Mouse (Mus musculus) liver, postnatal 0 days (tissue): ENCODE measurements at regions not wholly inside any gene's neighbourhood (a gene's known extent, or its start where the extent isn't known, plus 50 kb on each side); places are given as distances from the start of the nearest gene placed in this dataset.
A peak's percentile ranks its signal among the peaks of the same experiment; 100 is the strongest.

Experiments
- ATAC-seq: fragments of 200-750 bp; cut with Nextera tagmentation; 2 replicates; pipeline ENCODE4 v1.8.0; 2017; ENCODE audit warnings: mild to moderate bottlenecking, moderate library complexity
- DNase-seq: peaks from one replicate; pipeline ENCODE4 v3.0.0-alpha.2; 2016
- H3K27ac ChIP-seq: fragments of 300-500 bp; sonication (generic); 2 replicates; pipeline ENCODE4 v1.5.1; 2014; ENCODE audit warnings: antibody characterized with exemption, moderate library complexity, mild to moderate bottlenecking, low read depth
- H3K27me3 ChIP-seq: fragments of 300-500 bp; sonication (generic); 2 replicates; pipeline ENCODE4 v1.6.1; 2014; ENCODE audit warnings: low read length, control low read depth, mixed read lengths; ENCODE audit not compliant: insufficient read depth
- H3K36me3 ChIP-seq: fragments of 300-500 bp; sonication (generic); replicated peaks from 2 replicates; pipeline ENCODE4 v1.6.1; 2014; ENCODE audit warnings: mild to moderate bottlenecking, control low read depth, low read length, moderate library complexity, mixed read lengths; ENCODE audit not compliant: insufficient read depth
- H3K4me1 ChIP-seq: fragments of 300-500 bp; sonication (generic); 2 replicates; pipeline ENCODE4 v1.6.1; 2014; ENCODE audit warnings: antibody characterized with exemption, mild to moderate bottlenecking, control low read depth; ENCODE audit not compliant: insufficient read depth
- H3K4me2 ChIP-seq: fragments of 300-500 bp; sonication (generic); 2 replicates; pipeline ENCODE4 v1.6.1; 2014; ENCODE audit warnings: low read depth, mild to moderate bottlenecking, low read length, moderate library complexity, mixed read lengths
- H3K4me3 ChIP-seq: fragments of 300-500 bp; sonication (generic); 2 replicates; pipeline ENCODE4 v1.5.1; 2014; ENCODE audit warnings: low read depth, low read length
- H3K9ac ChIP-seq: fragments of 300-500 bp; sonication (generic); replicated peaks from 2 replicates; pipeline ENCODE4 v1.6.1; 2014; ENCODE audit warnings: mild to moderate bottlenecking, moderate library complexity
- H3K9me3 ChIP-seq: fragments of 300-500 bp; sonication (generic); 2 replicates; pipeline ENCODE4 v1.6.1; 2016; ENCODE audit warnings: mild to moderate bottlenecking, control low read depth, low read length, mixed read lengths
- CTCF ChIP-seq: sonication (generic); IDR thresholded peaks from 2 replicates; pipeline ENCODE4 v1.5.1; 2016; ENCODE audit warnings: antibody characterized with exemption, low read depth
- EP300 ChIP-seq: IDR thresholded peaks from 2 replicates; pipeline ENCODE4 v1.6.1; 2016; ENCODE audit warnings: antibody characterized with exemption, low read depth, mild to moderate bottlenecking
- WGBS: fragments of 180-500 bp; shearing (Covaris S2); extraction: QIAGEN DNeasy Blood & Tissue Kit; methylation state at CpG from one replicate; pipeline ENCODE4 v1.1.7; 2014; ENCODE audit not compliant: insufficient replicate concordance; 5-methylcytosine and 5-hydroxymethylcytosine counted together

GRCm38 (mm10) chr19:25923727-25924384 is 251.6 kb downstream of the Dmrt2 start:
- H3K9ac ChIP-seq: no peak overlapping the region
- no peaks in the 10 kb centered on the region for H3K27me3 ChIP-seq
- H3K4me1 ChIP-seq: no peaks in the 10 kb centered on the region
- ATAC-seq (no peak), DNase-seq (no peak)
- WGBS: 74% methylated on average over 10 of the region's 10 CpGs
- H3K36me3 ChIP-seq: no peaks in the 10 kb centered on the region
- no peaks in the 10 kb centered on the region for H3K9me3 ChIP-seq
- H3K4me3 ChIP-seq: no peak overlapping the region
- H3K4me2 ChIP-seq: no peak overlapping the region
- no peak for TF ChIP-seq CTCF
- TF ChIP-seq EP300: no peak
- H3K27ac ChIP-seq: no peak overlapping the region

DNA sequence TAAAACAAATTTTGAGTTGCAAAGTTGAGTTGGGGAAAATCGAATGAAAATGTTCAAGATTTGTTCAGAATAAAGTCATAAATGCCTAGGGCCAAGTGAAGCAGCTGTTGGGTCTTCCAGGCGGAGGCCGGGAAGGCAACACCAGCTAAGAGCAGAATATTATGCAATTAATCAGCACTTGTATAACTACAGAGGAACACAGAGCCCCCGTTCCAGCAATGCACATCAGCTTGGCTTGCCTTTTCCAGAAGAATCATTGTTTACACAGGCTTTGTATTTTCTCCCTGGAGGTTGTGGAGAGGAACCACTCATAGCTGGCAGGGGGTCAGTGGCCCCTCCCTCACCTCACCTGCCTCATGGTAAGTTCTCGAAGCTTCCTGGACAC is 252.2 kb downstream of the Dmrt2 start:
- 61% methylated on average over 5 of the region's 5 CpGs for WGBS
- no peak for DNase-seq
- Histone ChIP-seq H3K9me3 (no peaks in the 10 kb centered on the region), H3K36me3 (no peaks in the 10 kb centered on the region), H3K9ac (no peak overlapping the region), H3K4me2 (no peak overlapping the region), H3K4me1 (no peaks in the 10 kb centered on the region), H3K27ac (no peak overlapping the region), H3K4me3 (no peak overlapping the region), H3K27me3 (no peaks in the 10 kb centered on the region)
- no peak for ATAC-seq
- TF ChIP-seq EP300: no peak

DNA sequence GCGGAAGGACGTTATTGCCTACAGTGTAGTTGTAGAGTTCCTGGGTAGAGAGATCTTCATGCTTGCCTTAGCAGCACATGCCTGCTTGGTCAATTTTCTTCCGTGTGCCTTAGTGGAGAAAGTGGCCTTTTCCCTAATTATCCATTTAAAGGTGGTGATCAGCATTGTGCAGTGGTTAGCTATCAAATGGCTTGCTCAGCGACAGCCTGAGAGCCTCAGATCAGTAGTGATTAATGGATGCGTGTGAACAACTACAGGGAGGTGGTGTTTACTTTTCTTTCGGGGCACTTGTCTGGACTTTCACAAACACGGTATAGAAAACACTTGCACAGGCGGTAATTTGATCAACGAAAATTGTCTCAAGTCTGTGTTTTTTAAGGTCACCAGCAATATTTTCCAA is 255.0 kb downstream of the Dmrt2 start:
- TF ChIP-seq EP300: no peak
- TF ChIP-seq CTCF: no peak
- WGBS: 51% methylated on average over 9 of the region's 9 CpGs
- DNase-seq (no peak), ATAC-seq (no peak)
- Histone ChIP-seq H3K36me3 (no peaks in the 10 kb centered on the region), H3K27me3 (no peaks in the 10 kb centered on the region), H3K4me2 (no peak overlapping the region), H3K4me3 (no peak overlapping the region), H3K27ac (no peak overlapping the region), H3K4me1 (no peaks in the 10 kb centered on the region), H3K9me3 (no peaks in the 10 kb centered on the region), H3K9ac (no peak overlapping the region)

- Histone ChIP-seq H3K9me3 (no peaks in the 10 kb centered on the region), H3K4me2 (no peak overlapping the region), H3K36me3 (no peaks in the 10 kb centered on the region), H3K27me3 (no peaks in the 10 kb centered on the region), H3K4me3 (no peak overlapping the region), H3K27ac (no peak overlapping the region), H3K4me1 (no peaks in the 10 kb centered on the region), H3K9ac (no peak overlapping the region)
- TF ChIP-seq CTCF (no peak), EP300 (no peak)
- no peak for ATAC-seq
- peak; percentile 14 for DNase-seq
- 39% methylated on average over 9 of the region's 9 CpGs for WGBS
Measured at GRCm38 (mm10) chr19:25937343-25937742, 265.1 kb downstream of the Dmrt2 start.

DNA sequence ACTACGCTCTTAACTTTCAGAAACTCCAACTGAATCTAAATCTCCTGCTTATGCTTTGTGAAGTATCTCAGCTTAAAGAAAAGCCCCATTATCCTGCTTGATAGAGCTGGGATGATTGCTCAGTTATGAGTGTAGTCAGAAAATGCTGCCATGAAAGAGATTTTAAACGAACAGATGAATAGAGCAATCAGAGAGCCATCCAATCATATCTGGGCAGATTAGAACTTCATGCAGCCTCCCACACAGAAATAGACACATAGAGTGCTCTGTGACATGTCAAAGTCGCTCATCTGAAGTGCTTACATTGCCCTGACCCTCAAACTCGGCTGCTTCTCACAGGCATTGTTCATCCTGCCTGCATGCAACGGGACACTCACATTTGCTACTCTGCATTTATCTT is 299.0 kb downstream of the Dmrt2 start:
- H3K4me2 ChIP-seq: no peak overlapping the region
- H3K4me1 ChIP-seq: no peaks in the 10 kb centered on the region
- H3K27ac ChIP-seq: no peak overlapping the region
- TF ChIP-seq EP300 (no peak), CTCF (no peak)
- 56% methylated on average over 5 of the region's 5 CpGs for WGBS
- no peak for DNase-seq
- no peak for ATAC-seq
- no peaks in the 10 kb centered on the region for H3K36me3 ChIP-seq
- H3K9ac ChIP-seq: no peak overlapping the region
- no peaks in the 10 kb centered on the region for H3K9me3 ChIP-seq
- no peaks in the 10 kb centered on the region for H3K27me3 ChIP-seq
- no peak overlapping the region for H3K4me3 ChIP-seq

DNA sequence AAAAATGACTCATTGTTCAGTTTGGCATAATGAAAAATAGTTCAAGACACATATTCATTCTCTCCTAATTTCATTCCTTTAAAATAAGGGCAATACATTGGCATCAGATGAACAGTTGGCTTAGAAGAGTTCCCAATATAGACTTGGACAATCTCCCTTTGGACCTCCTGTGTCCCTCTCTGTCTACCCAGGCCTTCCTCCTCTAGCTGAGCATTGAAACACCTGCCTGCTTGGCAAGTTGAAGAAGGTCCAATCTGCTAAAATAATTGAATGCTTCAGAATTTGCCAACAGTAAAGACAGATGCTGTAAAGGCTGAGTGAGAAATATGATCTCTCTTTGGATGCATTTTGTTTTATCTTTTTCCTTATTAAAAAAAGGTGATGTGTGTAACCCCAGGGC is 303.0 kb downstream of the Dmrt2 start:
- TF ChIP-seq CTCF: no peak
- no peak for TF ChIP-seq EP300
- Histone ChIP-seq H3K27me3 (no peaks in the 10 kb centered on the region), H3K4me3 (no peak overlapping the region), H3K36me3 (no peaks in the 10 kb centered on the region), H3K4me1 (no peaks in the 10 kb centered on the region), H3K9me3 (no peaks in the 10 kb centered on the region), H3K4me2 (no peak overlapping the region), H3K27ac (no peak overlapping the region), H3K9ac (no peak overlapping the region)
- DNase-seq (no peak), ATAC-seq (no peak)

DNA sequence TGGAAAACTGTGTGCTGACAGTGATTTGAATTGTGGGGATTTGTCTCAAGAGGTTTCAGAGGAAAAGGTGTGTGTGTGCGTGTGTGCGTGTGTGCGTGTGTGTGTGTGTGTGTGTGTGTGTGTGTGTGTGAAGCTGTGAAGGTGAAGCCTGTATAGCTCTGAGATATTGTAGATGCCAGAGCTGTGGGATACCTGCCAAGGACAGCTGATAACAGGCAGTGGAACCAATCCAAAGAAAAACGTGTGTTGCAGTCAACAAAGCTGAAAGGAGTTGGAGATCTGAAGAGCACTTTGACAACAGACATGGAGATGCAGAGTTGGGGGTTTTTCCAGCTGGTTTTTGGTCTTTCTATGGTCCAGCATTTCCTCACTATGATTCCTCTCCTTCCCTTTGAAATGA is 308.1 kb downstream of the Dmrt2 start:
- Histone ChIP-seq H3K4me3 (no peak overlapping the region), H3K4me1 (no peaks in the 10 kb centered on the region), H3K9me3 (no peaks in the 10 kb centered on the region), H3K9ac (no peak overlapping the region), H3K27ac (no peak overlapping the region), H3K36me3 (no peaks in the 10 kb centered on the region), H3K27me3 (no peaks in the 10 kb centered on the region), H3K4me2 (no peak overlapping the region)
- TF ChIP-seq EP300: no peak
- no peak for TF ChIP-seq CTCF
- ATAC-seq (no peak), DNase-seq (no peak)
- 82% methylated on average over 4 of the region's 4 CpGs for WGBS
